Mouse (Mus musculus) left cerebral cortex, postnatal 25 days (tissue): ENCODE results near the gene Cdx2. TPM values are rescaled to one million over a fixed set of nuclear protein-coding genes. Genes with fewer than 3 reads are reported as not detected.

Experiments used
- DNase-seq, 2 experiments: peaks; one replicate each; pipeline ENCODE4 v3.0.0; 2022; ENCODE audit warnings: low spot score in 2 of 2, mixed read lengths in 1 of 2
- intact Hi-C: fragments of 180-260 bp; cut with DNase I; formaldehyde crosslinking; loops from one replicate; pipeline ENCODE4 v1.15.1; 2025
- total RNA-seq, 2 experiments: library from RNA; stranded (reverse); gene quantifications; 2 replicates each; pipeline ENCODE4 v1.2.3; 2021

The Cdx2 gene
- not detected for total RNA-seq

DNA sequence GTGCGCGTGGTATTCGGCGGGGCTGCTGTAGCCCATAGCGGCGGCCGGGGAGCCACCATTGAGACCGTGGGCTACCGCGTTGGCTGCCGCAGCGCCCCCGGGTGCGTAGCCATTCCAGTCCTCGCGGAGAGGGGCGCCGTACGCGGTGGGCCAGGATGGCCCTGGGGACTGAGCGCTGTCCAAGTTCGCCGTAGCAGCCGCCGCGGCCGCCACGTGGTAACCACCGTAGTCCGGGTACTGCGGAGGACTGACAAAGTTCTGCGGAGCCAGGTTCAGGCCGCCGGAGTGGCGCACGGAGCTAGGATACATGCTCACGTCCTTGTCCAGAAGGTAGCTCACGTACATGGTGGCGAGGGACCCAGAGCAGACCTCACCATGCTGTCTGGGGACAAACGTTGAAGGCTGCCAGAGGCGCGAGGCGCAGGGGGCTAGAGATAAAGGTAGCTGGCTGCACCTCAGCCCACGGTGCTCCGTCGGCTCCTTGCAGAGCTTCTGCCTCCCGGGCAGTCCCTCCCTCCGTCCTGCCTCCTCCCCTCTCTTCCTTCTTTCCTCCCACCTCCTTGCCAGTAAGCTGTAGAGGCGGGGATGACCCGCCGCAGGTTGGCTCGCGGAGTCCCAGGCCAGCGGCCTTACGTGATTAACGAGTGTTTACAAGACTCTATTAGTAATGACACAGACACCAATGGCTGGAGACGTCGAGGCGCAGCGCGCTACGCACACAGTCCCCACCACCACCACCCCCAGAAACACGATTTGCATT is at the start of gene Cdx2:
Gene Cdx2, minus strand, starts transcription at position 633 of the 760 bp plus-strand sequence.
- intact Hi-C loops, result no loop called here
- DNase-seq, result no peak

DNA sequence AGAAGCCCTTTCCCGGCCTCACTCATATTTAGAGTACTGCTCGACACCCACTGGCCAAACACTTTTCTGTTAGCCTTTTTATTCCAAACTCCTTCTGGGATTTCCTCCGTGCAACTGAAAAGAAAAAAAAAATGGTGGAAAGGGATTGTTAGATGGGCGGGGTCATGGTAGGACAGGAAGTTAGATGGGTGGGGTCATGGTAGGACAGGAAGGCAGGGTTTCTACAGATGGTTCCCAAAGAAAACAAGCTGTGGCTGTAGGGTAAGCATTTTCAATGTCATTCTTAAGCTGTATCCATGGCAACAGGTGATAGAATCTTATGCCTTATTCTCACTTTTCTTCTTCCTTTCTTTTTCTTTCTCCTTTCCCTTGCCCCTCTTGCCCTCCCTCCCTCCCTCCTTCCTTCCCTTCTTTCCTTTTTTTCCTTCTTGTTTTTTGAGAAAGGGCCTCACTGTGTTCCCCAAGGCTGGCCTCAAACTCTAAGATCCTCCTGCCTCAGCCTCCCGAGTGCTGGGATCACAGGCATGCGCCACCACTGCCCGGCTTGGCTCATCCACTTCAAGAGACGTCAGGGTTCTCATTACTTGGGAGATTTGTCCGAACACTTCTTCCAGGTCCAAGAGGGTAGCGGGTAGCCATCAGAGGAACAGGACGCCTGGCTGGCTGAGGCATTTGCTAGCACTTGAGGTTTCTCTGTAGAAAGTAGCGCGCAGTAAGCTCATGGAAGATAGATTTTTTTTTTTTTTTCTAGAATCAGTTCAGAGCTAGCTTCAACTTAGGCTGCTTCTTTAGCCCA is 49.4 kb upstream of the Cdx2 start:
- intact Hi-C loops, result no loop called here

DNA sequence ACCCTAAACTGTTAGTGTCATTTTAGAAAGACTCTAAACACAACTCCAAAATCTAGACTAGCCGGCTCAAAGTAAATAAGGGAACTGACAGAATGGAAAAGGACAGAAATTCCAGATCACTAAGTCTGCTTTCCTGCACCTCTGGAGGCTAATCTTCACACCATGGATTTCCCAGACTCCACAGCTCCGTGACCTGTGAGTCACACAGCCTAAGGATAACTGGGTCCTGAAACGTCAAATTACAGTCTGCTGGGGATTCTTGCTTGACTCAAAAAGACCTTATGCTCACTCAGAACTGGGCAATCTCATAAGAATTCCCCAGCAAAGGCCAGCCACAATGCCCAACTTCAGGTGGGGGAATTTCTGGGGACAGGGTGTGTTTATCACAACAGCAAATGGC is 48.7 kb upstream of the Cdx2 start:
- no peak for DNase-seq
- intact Hi-C loops, result no loop called here

More for the DNA sequence above, 49.4 kb upstream of the Cdx2 start:
- no peak for DNase-seq

DNA sequence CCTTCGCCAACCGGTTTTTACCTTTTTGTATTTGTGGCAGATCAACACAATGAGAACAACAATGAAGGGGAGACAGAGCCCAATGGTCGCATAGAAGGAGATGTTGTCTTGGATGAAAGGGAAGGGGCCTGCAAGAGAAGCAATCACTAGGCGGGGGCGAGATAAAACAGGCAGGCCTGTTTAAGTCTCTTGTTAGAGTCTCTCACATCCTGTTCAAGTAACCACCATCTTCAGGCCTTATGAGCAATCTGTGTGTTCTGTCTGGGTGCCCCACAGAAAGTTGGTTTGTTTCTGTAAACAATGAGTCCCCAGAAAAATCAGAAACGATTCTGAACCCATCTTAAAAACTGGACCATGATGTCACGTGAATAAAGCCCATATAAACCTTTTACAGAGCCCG is 47.9 kb upstream of the Cdx2 start:
- no peak for DNase-seq
- intact Hi-C loops, result no loop called here

DNA sequence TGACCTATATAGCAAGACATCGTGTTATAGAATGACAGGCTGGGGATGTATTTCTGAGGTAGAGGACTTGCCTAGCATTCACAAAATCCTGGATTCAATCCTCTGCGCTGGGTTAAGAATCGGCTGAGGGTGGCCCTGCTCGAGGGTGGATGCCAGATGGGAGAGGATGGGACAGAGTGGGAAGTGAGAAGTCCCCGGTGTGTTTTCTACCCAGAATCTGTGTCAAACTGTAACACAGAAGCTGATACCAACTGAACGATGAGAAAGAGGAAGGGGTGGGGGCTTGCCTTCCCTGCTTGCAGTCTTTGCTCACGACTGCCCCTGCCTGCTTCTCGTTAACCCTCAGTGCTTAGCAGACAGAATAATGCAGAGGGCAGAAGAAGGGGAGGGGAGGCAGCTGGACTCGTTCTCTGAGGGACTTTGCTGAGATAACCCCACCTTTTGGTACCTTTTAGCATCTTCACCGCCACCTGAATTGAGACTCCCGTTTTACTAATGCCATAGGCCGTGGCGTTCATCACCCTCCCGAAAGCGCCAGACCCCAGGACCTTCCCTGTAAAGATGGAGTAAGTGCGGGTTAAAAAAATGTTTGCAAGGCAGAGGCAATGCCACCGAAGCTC is 47.2 kb upstream of the Cdx2 start:
- intact Hi-C loops, result no loop called here
- DNase-seq, result peak; percentile 44 to 86

DNA sequence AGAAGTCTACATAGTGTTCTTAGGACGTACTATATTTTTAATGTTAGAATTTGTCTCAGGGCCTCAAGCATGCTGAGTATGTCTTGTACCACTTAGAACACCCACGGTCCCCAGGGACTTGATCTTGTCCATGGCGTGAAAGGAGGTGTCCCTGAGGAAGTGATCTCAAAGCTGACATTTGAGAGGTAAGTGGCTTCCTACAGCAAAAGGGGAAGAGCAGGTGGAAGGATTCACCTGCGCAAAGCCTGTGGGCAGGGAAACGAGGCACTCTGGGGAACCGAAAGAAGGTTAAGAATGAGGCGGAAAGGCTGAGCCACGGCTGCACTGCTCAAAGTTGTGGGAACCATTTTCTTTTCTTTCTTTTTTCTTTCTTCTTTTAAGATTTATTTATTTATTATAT is 44.9 kb upstream of the Cdx2 start:
- intact Hi-C loops, result no loop called here

DNA sequence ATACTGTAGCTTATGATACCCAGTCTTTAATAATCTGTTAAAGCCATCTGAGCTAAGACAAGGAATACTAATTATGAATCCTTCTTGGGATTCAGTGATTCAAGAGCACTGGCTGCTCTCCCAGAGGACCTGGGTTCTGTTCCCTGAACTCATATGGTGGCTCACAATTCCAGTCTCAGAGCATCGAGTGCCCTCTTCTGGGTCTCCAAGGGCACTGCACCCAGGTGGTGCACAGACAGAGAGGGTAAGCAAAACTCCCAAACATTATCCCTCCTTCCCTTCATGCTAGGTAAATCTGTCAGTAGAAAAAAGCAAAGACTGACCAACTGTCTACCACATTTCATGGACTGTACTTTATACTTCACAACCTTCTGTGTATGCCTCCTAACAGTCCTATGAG is 38.9 kb upstream of the Cdx2 start:
- DNase-seq, result no peak
- intact Hi-C loops, result no loop called here

More for the DNA sequence above, 44.9 kb upstream of the Cdx2 start:
- no peak for DNase-seq

DNA sequence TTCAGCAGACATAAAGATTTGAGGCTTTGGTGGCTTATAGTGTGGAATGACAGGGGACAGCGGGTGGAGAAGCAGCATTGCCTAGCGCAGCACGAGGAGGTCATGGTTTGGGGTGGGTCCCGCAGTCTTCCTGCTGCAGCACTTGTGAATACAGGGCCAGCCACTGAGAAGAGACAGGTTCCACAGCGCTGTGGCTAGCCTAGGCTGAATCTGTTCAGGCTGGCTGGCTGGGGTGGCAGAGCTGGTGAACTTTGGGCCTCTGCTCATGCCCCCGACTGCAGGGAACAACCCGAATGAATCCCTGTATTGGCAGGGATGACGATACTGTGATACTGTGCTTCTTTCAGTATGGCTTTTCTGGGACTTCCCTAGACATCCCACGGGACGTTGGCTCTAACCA is 36.8 kb upstream of the Cdx2 start:
- no peak for DNase-seq
- intact Hi-C loops, result no loop called here

DNA sequence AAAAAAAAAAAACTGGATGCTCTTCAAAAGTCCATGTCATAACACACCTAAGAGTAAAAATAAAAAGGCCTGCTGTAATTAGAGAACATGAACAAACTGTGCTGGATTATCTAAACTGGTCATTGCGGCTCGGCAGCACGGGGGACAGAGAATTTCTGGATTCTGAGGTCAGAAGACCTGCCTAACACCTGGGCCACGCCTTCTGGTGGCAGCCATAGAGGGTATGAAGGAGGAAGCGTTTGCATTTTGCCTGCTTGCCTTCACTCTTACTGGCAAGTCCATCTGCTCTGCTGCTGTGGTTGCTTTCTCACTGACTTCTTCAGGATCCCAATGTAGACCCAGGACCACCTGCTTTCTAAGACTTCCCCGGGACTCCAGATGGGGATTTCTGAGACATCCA is 35.8 kb upstream of the Cdx2 start:
- intact Hi-C loops, result no loop called here
- no peak for DNase-seq

DNA sequence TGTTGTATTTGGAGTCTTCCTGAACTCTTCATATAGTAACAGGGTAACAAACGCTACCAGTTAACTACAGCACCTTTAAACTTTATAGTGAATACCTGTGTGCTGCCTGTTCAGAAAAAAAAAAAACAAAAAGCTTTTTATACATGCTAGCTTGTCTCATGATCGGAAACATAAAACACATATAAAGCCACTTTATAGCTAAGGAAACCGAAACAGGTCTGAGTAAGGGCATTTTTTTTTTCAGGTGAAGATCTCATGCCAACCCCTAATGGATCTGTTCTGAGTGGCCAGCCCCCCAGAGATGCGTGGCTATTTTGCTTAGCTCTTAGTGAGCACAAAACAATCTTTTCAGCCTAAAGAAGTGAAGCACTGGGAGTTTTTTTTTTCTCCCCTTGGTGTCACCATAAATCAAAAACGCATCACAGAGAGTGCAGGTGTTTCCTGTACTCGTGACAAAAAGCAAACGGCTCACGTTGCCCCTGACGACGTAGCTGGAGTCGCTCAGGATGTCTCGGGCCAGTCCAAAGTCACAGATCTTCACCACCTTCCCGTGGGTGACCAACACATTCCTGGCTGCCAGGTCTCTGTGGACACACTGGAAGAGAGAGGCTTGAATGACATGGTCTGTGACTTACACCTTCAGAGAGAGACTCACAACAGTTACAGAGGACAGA is 33.8 kb upstream of the Cdx2 start:
- no peak for DNase-seq
- intact Hi-C loops, result no loop called here

DNA sequence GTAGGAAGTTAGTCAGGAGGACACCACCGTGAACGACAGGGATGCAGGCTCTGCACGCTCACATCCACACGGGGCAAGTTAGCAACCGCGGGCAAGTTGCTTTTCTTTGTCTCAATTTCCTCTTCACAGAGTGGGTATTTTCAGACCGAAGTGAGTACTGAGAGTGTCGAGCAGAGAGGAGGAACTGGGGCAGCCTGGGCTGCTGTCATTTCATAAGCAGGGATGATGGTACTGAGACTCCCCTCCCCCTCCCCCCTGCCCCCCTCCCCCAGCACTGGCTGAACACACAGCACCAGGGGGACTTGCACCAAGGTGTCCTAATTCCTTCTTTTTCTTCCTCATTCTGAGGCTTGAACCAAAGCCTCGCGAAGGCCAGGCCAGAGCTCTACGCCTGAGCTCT is 32.5 kb upstream of the Cdx2 start:
- intact Hi-C loops, result no loop called here
- DNase-seq, result no peak

DNA sequence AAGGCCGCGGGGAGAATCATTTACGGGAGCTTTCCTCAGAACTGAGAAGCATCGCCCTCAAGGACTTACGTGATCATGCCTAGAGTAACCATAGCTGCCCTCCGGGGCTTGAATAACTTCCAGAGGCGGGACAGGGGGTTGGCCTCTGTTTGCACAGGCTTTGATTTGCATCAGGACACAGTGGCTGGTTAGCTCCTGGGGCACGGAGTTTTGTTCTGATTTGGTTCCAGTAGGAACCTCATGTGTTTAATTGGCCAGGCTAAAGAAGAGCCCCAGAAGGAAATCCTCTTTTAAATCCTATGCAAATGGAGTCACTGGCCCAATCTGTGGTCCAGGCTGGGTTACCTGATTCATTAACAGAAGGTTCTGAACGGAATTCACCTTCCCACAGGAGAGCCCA is 31.9 kb upstream of the Cdx2 start:
- intact Hi-C loops, result no loop called here
- no peak for DNase-seq

DNA sequence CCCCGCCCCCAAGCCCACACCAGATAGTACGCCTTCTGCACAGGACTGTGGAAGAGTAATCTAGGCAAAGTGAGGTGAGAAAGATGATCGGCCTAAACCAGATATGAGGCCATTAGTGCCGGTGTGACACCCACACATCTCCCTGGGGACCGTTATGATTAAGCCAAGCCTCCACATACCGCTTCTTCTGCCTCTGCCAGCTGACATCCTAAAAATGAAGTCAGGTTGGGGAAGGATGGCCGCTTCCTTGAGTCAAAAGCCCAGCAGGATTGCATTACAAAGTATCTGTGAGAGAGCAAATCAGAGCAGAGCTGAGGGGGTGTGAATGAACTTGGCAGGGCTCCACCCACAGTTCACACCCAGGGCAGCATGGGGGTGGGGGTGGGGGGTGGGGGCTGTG is 25.6 kb upstream of the Cdx2 start:
- intact Hi-C loops, result loop anchor here (5.0 kb wide), 1 partner anchor 515 kb away; no protein-coding TSS in a partner anchor
- no peak for DNase-seq

DNA sequence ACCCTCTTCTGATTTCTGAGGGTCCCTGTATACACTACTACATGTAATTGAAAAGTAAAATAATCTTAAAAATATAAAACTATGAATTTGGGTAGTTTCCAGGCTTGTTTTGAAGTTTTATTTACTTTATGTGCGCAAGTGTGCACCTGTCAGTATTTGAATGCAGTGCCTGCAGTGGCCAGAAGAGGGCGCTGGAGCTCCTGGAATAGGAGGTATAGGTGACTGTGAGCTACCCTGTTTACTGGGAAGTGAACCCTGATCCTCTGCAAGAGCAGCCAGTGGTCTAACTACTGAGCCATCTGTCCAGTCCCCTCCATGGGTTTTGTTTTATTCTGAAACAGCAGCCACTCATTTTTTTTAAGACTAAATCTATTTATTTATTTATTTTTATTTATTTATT is 24.5 kb upstream of the Cdx2 start:
- DNase-seq, result peak in 1 of 2 experiments; percentile 34
- intact Hi-C loops, result loop anchor here (5.0 kb wide), 1 partner anchor 516 kb away; no protein-coding TSS in a partner anchor

DNA sequence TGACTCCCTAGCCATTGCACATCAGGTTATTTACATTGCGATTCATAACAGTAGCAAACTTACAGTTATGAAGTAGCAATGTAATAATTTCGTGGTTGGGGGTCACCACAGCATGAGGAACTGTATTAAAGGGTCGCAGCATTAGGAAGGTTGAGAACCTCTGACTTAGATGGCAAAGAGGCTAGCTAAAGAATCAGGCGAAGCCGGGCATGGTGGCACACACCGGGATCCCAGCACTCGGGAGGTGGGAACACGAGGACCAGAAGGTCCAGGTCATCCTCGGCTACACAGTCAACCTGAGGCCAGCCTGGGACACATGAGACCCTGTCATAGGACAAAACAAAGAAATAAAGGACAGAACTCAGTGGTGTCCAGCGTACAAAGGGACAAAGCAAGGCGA is 22.9 kb upstream of the Cdx2 start:
- no peak for DNase-seq
- intact Hi-C loops, result loop anchor here (5.0 kb wide), 1 partner anchor 517 kb away; no protein-coding TSS in a partner anchor

DNA sequence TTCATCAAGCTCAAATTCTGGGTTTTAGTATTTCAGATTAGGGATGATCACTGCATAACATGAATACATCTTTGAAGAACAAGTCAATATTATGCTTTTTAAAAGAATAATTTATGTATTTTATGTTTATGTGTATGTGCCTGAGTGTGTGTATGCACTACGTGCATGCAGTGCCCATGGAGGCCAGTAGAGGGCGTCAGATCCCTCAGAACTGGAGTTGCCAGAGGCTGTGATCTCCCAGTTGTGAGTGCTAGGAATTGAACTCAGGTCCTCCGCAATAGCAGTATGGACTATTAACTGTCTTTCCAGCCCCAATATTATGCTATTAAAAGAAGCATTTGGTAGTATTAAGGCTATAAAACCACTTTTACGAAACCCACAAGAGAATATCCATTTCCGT is 20.6 kb upstream of the Cdx2 start:
- no peak for DNase-seq
- intact Hi-C loops, result no loop called here

DNA sequence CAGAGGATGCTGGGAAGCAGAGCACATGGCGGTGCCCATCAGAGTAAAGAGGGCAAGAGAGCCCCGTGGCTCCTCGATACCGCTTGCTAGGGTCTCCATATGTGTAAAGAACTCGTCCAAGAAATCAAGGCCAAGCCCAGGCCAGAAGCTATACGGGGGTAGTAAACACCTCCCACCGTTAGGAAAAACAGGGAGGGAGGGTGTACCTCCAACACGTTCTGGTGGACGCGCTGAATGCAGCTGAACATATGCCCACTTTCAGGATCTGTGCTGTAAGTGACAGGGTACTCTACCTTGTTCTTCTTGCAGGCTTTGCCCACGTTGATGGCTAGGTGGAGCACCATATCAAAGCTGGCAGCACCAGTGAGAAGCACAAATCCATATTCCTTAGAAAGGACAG is 18.9 kb upstream of the Cdx2 start:
- intact Hi-C loops, result no loop called here
- no peak for DNase-seq

DNA sequence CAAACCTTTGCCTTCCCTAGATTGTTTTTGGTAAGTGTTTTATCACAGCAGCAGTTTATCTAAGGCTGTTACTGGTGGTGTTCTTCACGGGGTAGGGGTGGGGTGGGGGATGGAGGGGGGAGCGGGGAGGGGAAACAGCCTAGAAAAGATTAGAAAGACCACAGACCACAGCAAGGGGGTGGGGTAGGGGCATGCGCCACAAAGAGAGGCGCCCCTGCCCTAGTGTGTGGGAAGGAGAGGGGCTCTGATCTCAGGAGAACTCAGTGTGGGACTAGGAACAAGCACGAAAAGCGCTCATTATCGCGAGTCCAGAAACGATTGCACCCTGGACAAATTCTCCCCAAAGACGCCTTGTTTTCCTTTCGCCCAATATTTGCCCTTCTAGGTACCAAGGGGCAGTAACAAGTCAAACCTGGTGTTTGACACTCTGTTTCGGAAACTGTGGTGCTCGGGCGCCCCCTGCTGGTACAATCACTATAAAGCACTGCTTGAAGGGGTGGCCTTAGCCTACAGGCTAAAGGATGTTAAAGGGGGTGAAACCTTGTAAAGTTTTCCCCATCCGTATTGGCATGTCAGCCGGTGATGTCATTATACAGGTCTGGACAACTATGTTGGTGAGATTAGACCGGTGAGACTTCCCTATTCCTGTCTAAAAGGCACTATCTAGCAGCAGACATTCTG is 16.3 kb upstream of the Cdx2 start:
- intact Hi-C loops, result no loop called here
- peak; percentile 40 to 48 for DNase-seq

DNA sequence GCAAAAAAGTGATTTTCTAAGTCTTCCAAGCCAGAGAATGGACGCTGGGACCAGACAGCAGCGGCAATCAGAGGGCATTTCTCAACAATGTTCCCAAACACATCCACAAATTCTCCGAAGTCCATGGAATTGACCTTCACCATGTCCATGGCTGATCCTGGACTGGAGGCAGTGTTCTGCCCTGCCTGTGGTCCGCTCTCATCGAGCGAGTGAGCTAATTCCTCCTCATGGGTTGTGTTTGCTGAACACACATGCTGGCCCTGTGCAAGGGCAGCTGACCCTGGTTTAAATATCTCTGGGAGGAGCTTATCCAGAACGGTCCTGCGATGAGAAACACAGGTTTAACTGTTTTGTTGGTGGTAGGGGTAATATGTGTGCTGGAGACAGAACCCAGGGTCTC is 15.1 kb upstream of the Cdx2 start, which contains the start of gene Urad:
Gene Urad, minus strand, starts transcription at position 258 of the 400 bp plus-strand sequence.
- DNase-seq, result no peak
- intact Hi-C loops, result no loop called here
